In the genomic region with DNA sequence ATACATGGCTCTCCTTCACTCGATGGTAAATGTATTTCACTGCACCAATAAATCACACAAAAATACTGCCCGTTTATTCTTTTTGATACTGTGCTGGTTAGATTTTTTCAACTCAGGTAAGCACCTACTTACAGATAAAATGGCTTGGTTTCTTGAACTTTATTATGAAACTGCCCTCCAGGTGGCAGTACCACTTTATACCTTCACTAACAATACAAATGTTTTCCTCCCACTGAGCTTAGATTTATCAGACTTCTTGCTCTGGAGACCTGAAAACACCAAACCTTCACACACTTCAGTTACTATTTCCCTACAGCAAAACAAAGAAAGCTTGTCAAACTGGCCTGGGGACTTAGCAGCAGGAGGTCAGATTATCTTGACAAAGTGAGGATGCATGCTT, we compare ENCODE assay signal across 9 mouse cellular contexts. TPM values are rescaled to one million over a fixed set of nuclear protein-coding genes. Genes with fewer than 3 reads are reported as not detected.
DNase-seq lines count a peak whose midpoint lies in the region; ATAC-seq and TF ChIP-seq lines count a peak whose summit lies in the region.
"Had no signal": no experiment of that assay in that cellular context is flagged by ENCODE, and none has a peak within 500 bp of the region (broad histone marks: within the 10 kb centered on the region; RNA-seq: fewer than 3 reads in every experiment).

No protein-coding gene starts in this region.

- H3K4me2 ChIP-seq in heart, embryonic 11.5 days = no peak overlapping the region
- no peak overlapping the region for H3K4me2 ChIP-seq in lung, embryonic 14.5 days
- H3K4me2 ChIP-seq: neural tube, embryonic 12.5 days had no signal

- H3K27me3 ChIP-seq in heart, embryonic 11.5 days (ENCODE audit: control insufficient read depth, insufficient read depth, low read length) = no peaks in the 10 kb centered on the region
- H3K27me3 ChIP-seq in lung, embryonic 14.5 days (ENCODE audit: insufficient read depth, low read length) = no peaks in the 10 kb centered on the region
- H3K27me3 ChIP-seq: neural tube, embryonic 12.5 days had no signal

- H3K4me3 ChIP-seq in heart, embryonic 11.5 days (ENCODE audit: low read depth, low read length) = no peak overlapping the region
- no peak overlapping the region for H3K4me3 ChIP-seq in lung, embryonic 14.5 days (ENCODE audit: low read depth, low read length)
- H3K4me3 ChIP-seq: neural tube, embryonic 12.5 days had no signal

- TF ChIP-seq POLR2A in brain, embryonic 14.5 days (IDR thresholded peaks at IDR 0.05; ENCODE audit: borderline replicate concordance, extremely low read depth, insufficient read depth, insufficient read length, poor library complexity, severe bottlenecking) = no peak

- no peaks in the 10 kb centered on the region for H3K36me3 ChIP-seq in heart, embryonic 11.5 days (ENCODE audit: control insufficient read depth, insufficient read depth, low read length)
- H3K36me3 ChIP-seq in lung, embryonic 14.5 days (ENCODE audit: insufficient read depth) = no peaks in the 10 kb centered on the region
- H3K36me3 ChIP-seq: neural tube, embryonic 12.5 days had no signal

- peak; percentile 25 for DNase-seq in heart, adult 11 months
- peak; percentile 59 for DNase-seq in lung, embryonic 14.5 days
- DNase-seq in lung, postnatal 25 days (ENCODE audit: low spot score) = no peak
- DNase-seq in brain, embryonic 14.5 days (ENCODE audit: low read depth) = peak; percentile 63
- DNase-seq in gastrocnemius, adult 18-20 months (ENCODE audit: low spot score) = no peak
- no peak for DNase-seq in layer of hippocampus, postnatal 36 days

- H3K4me1 ChIP-seq in heart, embryonic 11.5 days (ENCODE audit: control insufficient read depth, insufficient read depth, low read length) = peaks cover 18% of the 10 kb centered on the region
- H3K4me1 ChIP-seq in lung, embryonic 14.5 days (ENCODE audit: insufficient read depth) = no peaks in the 10 kb centered on the region

- no peaks in the 10 kb centered on the region for H3K9me3 ChIP-seq in heart, embryonic 11.5 days (replicated peaks; ENCODE audit: control insufficient read depth, low read length)
- no peaks in the 10 kb centered on the region for H3K9me3 ChIP-seq in lung, embryonic 14.5 days (ENCODE audit: low read depth, low read length)
- H3K9me3 ChIP-seq: neural tube, embryonic 12.5 days had no signal

- H3K27ac ChIP-seq in heart, embryonic 11.5 days (ENCODE audit: low read depth, low read length) = no peak overlapping the region
- H3K27ac ChIP-seq in lung, embryonic 14.5 days (ENCODE audit: low read depth) = no peak overlapping the region
- H3K27ac ChIP-seq: neural tube, embryonic 12.5 days had no signal

- ATAC-seq in heart, embryonic 11.5 days (replicated peaks; ENCODE audit: insufficient number of reproducible peaks, low FRiP score, low TSS enrichment) = no peak
- ATAC-seq in lung, embryonic 14.5 days (ENCODE audit: insufficient read depth) = no peak
- ATAC-seq in neutrophil, adult 5-6 weeks (ENCODE audit: extremely low read depth, insufficient number of reproducible peaks, low FRiP score, poor library complexity, severe bottlenecking) = peak; percentile 55; the same call in 1 of the 2 replicates

- TF ChIP-seq CTCF in lung, embryonic 14.5 days (IDR thresholded peaks at IDR 0.05; ENCODE audit: low read depth) = peak; percentile 32; the same call in 1 of the 2 replicates
- TF ChIP-seq CTCF in brain, embryonic 14.5 days (IDR thresholded peaks at IDR 0.05; ENCODE audit: borderline replicate concordance, extremely low read depth, insufficient read depth, insufficient read length) = no peak

- no peak overlapping the region for H3K9ac ChIP-seq in heart, embryonic 11.5 days (ENCODE audit: low read depth, low read length)
- H3K9ac ChIP-seq in lung, embryonic 14.5 days = no peak overlapping the region
- H3K9ac ChIP-seq: neural tube, embryonic 12.5 days had no signal

- WGBS in heart, embryonic 11.5 days (ENCODE audit: insufficient replicate concordance) = 59% methylated on average over 2 of the region's 2 CpGs
- 58% methylated on average over 2 of the region's 2 CpGs for WGBS in lung, embryonic 14.5 days

RNA-seq across cellular contexts. Expression of a gene that starts 20.2 kb away (rescaled TPM):
- 14.9 and 19.7 TPM in 2 replicates for polyA plus RNA-seq in heart, embryonic 11.5 days (2014; fragmentation: Nextera tagmentation; extraction: Ambion mirVana)
- polyA plus RNA-seq in lung, embryonic 14.5 days (2014; fragmentation: Nextera tagmentation; extraction: Ambion mirVana) = 21.2 and 27.0 TPM in 2 replicates
- 83.4 and 90.8 TPM in 2 replicates for polyA plus RNA-seq in brain, embryonic 14.5 days (2012; rRNA removed)
- 59.1 and 60.2 TPM in 2 replicates for total RNA-seq in neutrophil, adult 5-6 weeks (2017)
- total RNA-seq in gastrocnemius, adult 18-20 months (2021) = 10 to 100 TPM; 17.1 to 19.2 TPM
- 10 to 100 TPM; 97.6 TPM for total RNA-seq in layer of hippocampus, postnatal 36 days (2021)

Comparison
In these comparisons a context has a peak if more than half of its experiments do, and no peak if none do; other contexts are left out.
1. DNase-seq: peak in heart, adult 11 months (single experiment), lung, embryonic 14.5 days (single experiment) and brain, embryonic 14.5 days (single experiment); none in lung, postnatal 25 days (single experiment), gastrocnemius, adult 18-20 months (single experiment) and layer of hippocampus, postnatal 36 days (0 of 2).